Mouse (Mus musculus): ENCODE data around the gene Pcid2.

The Pcid2 gene

GRCm38 (mm10) chr8:13105087-13105881 lies at the start of gene Pcid2, which contains the start of gene Cul4a:
Gene Pcid2 (minus strand): TSS chr8:13105459.
Gene Cul4a (plus strand): TSS chr8:13105621.
- peak; percentile 98 for DNase-seq (ENCODE audit: low spot score)

GRCm38 (mm10) chr8:13154099-13154498 lies 48.8 kb upstream of the Pcid2 start:
- no peak for DNase-seq (ENCODE audit: low spot score)

- DNase-seq (ENCODE audit: low spot score): no peak
These were observed 45.7 kb upstream of the Pcid2 start for GRCm38 (mm10) chr8:13150929-13151328.

GRCm38 (mm10) chr8:13149866-13150265 lies 44.6 kb upstream of the Pcid2 start:
- DNase-seq (ENCODE audit: low spot score): no peak

GRCm38 (mm10) chr8:13149287-13149686 lies 44.0 kb upstream of the Pcid2 start:
- DNase-seq (ENCODE audit: low spot score): no peak

GRCm38 (mm10) chr8:13148476-13148875 lies 43.2 kb upstream of the Pcid2 start:
- DNase-seq (ENCODE audit: low spot score): no peak

- no peak for DNase-seq (ENCODE audit: low spot score)
These were observed 36.4 kb upstream of the Pcid2 start for GRCm38 (mm10) chr8:13141681-13142080.

- DNase-seq (ENCODE audit: low spot score): no peak
These were observed 34.5 kb upstream of the Pcid2 start for GRCm38 (mm10) chr8:13139641-13140182.

GRCm38 (mm10) chr8:13132220-13132619 lies 27.0 kb upstream of the Pcid2 start:
- peak; percentile 58 for DNase-seq (ENCODE audit: low spot score)

- no peak for DNase-seq (ENCODE audit: low spot score)
These were observed 19.6 kb upstream of the Pcid2 start for GRCm38 (mm10) chr8:13124897-13125296.

- DNase-seq (ENCODE audit: low spot score): no peak
These were observed 17.7 kb upstream of the Pcid2 start for GRCm38 (mm10) chr8:13122887-13123421.

- DNase-seq (ENCODE audit: low spot score): no peak
These were observed 15.8 kb upstream of the Pcid2 start for GRCm38 (mm10) chr8:13120882-13121665.

- no peak for DNase-seq (ENCODE audit: low spot score)
These were observed 13.3 kb upstream of the Pcid2 start for GRCm38 (mm10) chr8:13118516-13118915.

- no peak for DNase-seq (ENCODE audit: low spot score)
These were observed 11.8 kb upstream of the Pcid2 start for GRCm38 (mm10) chr8:13117096-13117495.

- no peak for DNase-seq (ENCODE audit: low spot score)
These were observed 8.0 kb upstream of the Pcid2 start for GRCm38 (mm10) chr8:13113232-13113631.

- no peak for DNase-seq (ENCODE audit: low spot score)
These were observed 6.7 kb upstream of the Pcid2 start for GRCm38 (mm10) chr8:13111917-13112316.

- no peak for DNase-seq (ENCODE audit: low spot score)
These were observed 4.2 kb upstream of the Pcid2 start for GRCm38 (mm10) chr8:13109416-13109960.

GRCm38 (mm10) chr8:13108967-13109366 lies 3.7 kb upstream of the Pcid2 start:
- DNase-seq (ENCODE audit: low spot score): no peak

GRCm38 (mm10) chr8:13107990-13108638 lies 2.9 kb upstream of the Pcid2 start:
- DNase-seq (ENCODE audit: low spot score): no peak

GRCm38 (mm10) chr8:13105908-13106551 lies 771 bp upstream of the Pcid2 start:
- DNase-seq (ENCODE audit: low spot score): no peak

- peak; percentile 92 for DNase-seq (ENCODE audit: low spot score)
These were observed 570 bp downstream of the Pcid2 start for GRCm38 (mm10) chr8:13104691-13105086.

All from urinary bladder, postnatal 14 days (tissue).